19 mouse cellular contexts compared by ENCODE assay signal in genomic region chr5:62858282-62858681, GRCm38 (mm10). TPM values are rescaled to one million over a fixed set of nuclear protein-coding genes. Genes with fewer than 3 reads are reported as not detected.
DNase-seq lines count a peak whose midpoint lies in the region; ATAC-seq and TF ChIP-seq lines count a peak whose summit lies in the region.
"Had no signal": no experiment of that assay in that cellular context is flagged by ENCODE, and none has a peak within 500 bp of the region (broad histone marks: within the 10 kb centered on the region; RNA-seq: fewer than 3 reads in every experiment).

No protein-coding gene starts in this region.

- 50% methylated on average over 2 of the region's 2 CpGs for WGBS in heart, embryonic 16.5 days

- no peaks in the 10 kb centered on the region for H3K9me3 ChIP-seq in heart, embryonic 16.5 days (replicated peaks; ENCODE audit: control insufficient read depth, low read length)
- H3K9me3 ChIP-seq in CH12.LX (replicated peaks; ENCODE audit: low read length): no peaks in the 10 kb centered on the region
- H3K9me3 ChIP-seq: embryonic facial prominence, embryonic 12.5 days; forebrain, embryonic 13.5 days; heart, embryonic 13.5 days; hindbrain, embryonic 15.5 days; liver, embryonic 15.5 days had no signal

- H3K79me2 ChIP-seq in CH12.LX (replicated peaks; ENCODE audit: control insufficient read depth, extremely low read depth, insufficient read depth, poor library complexity, severe bottlenecking): no peaks in the 10 kb centered on the region

- no peak overlapping the region for H3K4me3 ChIP-seq in heart, embryonic 16.5 days (ENCODE audit: low read length)
- no peak overlapping the region for H3K4me3 ChIP-seq in CH12.LX (replicated peaks in 1 of 3; ENCODE audit: low read depth in 2 of 3, low read length in 2 of 3, poor library complexity in 1 of 3)
- H3K4me3 ChIP-seq: embryonic facial prominence, embryonic 12.5 days; forebrain, embryonic 13.5 days; heart, embryonic 13.5 days; hindbrain, embryonic 15.5 days; liver, embryonic 15.5 days had no signal

- dilution Hi-C loops in CH12.LX (cut with MboI; ENCODE audit: extremely low pct_ligation_motif_present, extremely low pct_unique_long_range_greater_than_20kb, low sequenced_read_pairs): no loop called here

- TF ChIP-seq CTCF in CH12.LX (conservative IDR thresholded peaks at IDR 0.05 in 1 of 2, IDR thresholded peaks at IDR 0.05 in 1 of 2; ENCODE audit: low read depth in 2 of 2, low read length in 2 of 2): no peak

- no peaks in the 10 kb centered on the region for H3K27me3 ChIP-seq in heart, embryonic 16.5 days (ENCODE audit: control insufficient read depth, insufficient read depth, low read length)
- H3K27me3 ChIP-seq in CH12.LX (replicated peaks): no peaks in the 10 kb centered on the region
- H3K27me3 ChIP-seq: embryonic facial prominence, embryonic 12.5 days; forebrain, embryonic 13.5 days; heart, embryonic 13.5 days; hindbrain, embryonic 15.5 days; liver, embryonic 15.5 days had no signal

- no peak overlapping the region for H3K4me2 ChIP-seq in heart, embryonic 16.5 days (ENCODE audit: low read depth, low read length)
- no peak overlapping the region; the same call in 1 of the 2 replicates for H3K4me2 ChIP-seq in CH12.LX (ENCODE audit: insufficient read depth, low read depth, poor library complexity, severe bottlenecking)
- H3K4me2 ChIP-seq: embryonic facial prominence, embryonic 12.5 days; forebrain, embryonic 13.5 days; heart, embryonic 13.5 days; hindbrain, embryonic 15.5 days; liver, embryonic 15.5 days; midbrain, embryonic 11.5 days had no signal

- no peak for DNase-seq in heart, adult 8-10 months (ENCODE audit: low spot score)
- DNase-seq in CH12.LX (ENCODE audit: extremely low read depth): peak; percentile 50
- peak; percentile 67 to 73 for DNase-seq in thymus, postnatal 10 days (ENCODE audit: low spot score in 2 of 2)
- no peak for DNase-seq in urinary bladder, adult 18-20 months (ENCODE audit: low spot score in 2 of 2)
- DNase-seq in adrenal gland, postnatal 14 days: no peak
- DNase-seq in gastrocnemius, postnatal 10 days: no peak
- DNase-seq: cerebellum, postnatal 25 days; gastrocnemius, postnatal 25 days; kidney, adult 8-10 months had no signal

- TF ChIP-seq EP300 in CH12.LX (IDR thresholded peaks at IDR 0.05; ENCODE audit: low read length): peak; percentile 48

- peak; percentile 70 for ATAC-seq in heart, embryonic 16.5 days (replicated peaks; ENCODE audit: extremely low read depth, insufficient read depth, low FRiP score)
- peak; percentile 61 for ATAC-seq in megakaryocyte progenitor cell, adult 5-6 weeks (replicated peaks; ENCODE audit: poor library complexity)
- ATAC-seq: forebrain, embryonic 13.5 days had no signal

- no peak for TF ChIP-seq RAD21 in CH12.LX (IDR thresholded peaks at IDR 0.05; ENCODE audit: low read depth, low read length)

- H3K36me3 ChIP-seq in heart, embryonic 16.5 days (ENCODE audit: control insufficient read depth, insufficient read depth): no peaks in the 10 kb centered on the region
- H3K36me3 ChIP-seq in CH12.LX (replicated peaks in 1 of 2; ENCODE audit: control insufficient read depth in 1 of 2, insufficient read depth in 1 of 2, low read length in 1 of 2): no peaks in the 10 kb centered on the region
- H3K36me3 ChIP-seq: embryonic facial prominence, embryonic 12.5 days; heart, embryonic 13.5 days; hindbrain, embryonic 15.5 days; liver, embryonic 15.5 days had no signal

- no peaks in the 10 kb centered on the region for H3K4me1 ChIP-seq in heart, embryonic 16.5 days (ENCODE audit: control insufficient read depth, insufficient read depth, low read length)
- peaks cover 7 to 42% of the 10 kb centered on the region in 2 experiments; a peak in 3 of 4 replicates for H3K4me1 ChIP-seq in CH12.LX (ENCODE audit: control insufficient read depth in 1 of 2, insufficient read depth in 2 of 2)
- H3K4me1 ChIP-seq: embryonic facial prominence, embryonic 12.5 days; forebrain, embryonic 13.5 days; heart, embryonic 13.5 days; hindbrain, embryonic 15.5 days; liver, embryonic 15.5 days had no signal

- H3K27ac ChIP-seq in heart, embryonic 16.5 days (ENCODE audit: low read length): no peak overlapping the region
- peak overlapping the region; percentile 42; the same call in 1 of the 2 replicates for H3K27ac ChIP-seq in CH12.LX (ENCODE audit: insufficient read depth, low read depth)
- H3K27ac ChIP-seq: embryonic facial prominence, embryonic 12.5 days; forebrain, embryonic 13.5 days; heart, embryonic 13.5 days; hindbrain, embryonic 15.5 days; liver, embryonic 15.5 days had no signal

- in situ Hi-C loops in CH12.LX (cut with MboI; ENCODE audit: low pct_ligation_motif_present, low pct_unique_long_range_greater_than_20kb, low sequenced_read_pairs): no loop called here

- TF ChIP-seq POLR2A in CH12.LX (IDR thresholded peaks at IDR 0.05; ENCODE audit: low read depth, low read length): no peak

- no peak overlapping the region for H3K9ac ChIP-seq in heart, embryonic 16.5 days (ENCODE audit: low read length)
- H3K9ac ChIP-seq in CH12.LX (ENCODE audit: insufficient read depth, low read depth): no peak overlapping the region
- H3K9ac ChIP-seq: embryonic facial prominence, embryonic 12.5 days; forebrain, embryonic 13.5 days; heart, embryonic 13.5 days; hindbrain, embryonic 15.5 days; liver, embryonic 15.5 days had no signal

TF ChIP-seq in CH12.LX, 34 proteins besides CTCF, POLR2A, EP300 and RAD21:
- TF ChIP-seq MAFK (IDR thresholded peaks at IDR 0.05; ENCODE audit: insufficient replicate concordance, low read length) (no peak), MEF2A (IDR thresholded peaks at IDR 0.05; ENCODE audit: borderline replicate concordance, low read depth, low read length) (0 out of 2 replicates have a peak, but pooled peaks have one; percentile 35), ZNF384 (IDR thresholded peaks at IDR 0.05; ENCODE audit: low read depth, low read length) (no peak; the same call in 1 of the 2 replicates), UBTF (IDR thresholded peaks at IDR 0.05; ENCODE audit: low read depth, low read length) (no peak), BHLHE40 (IDR thresholded peaks at IDR 0.05; ENCODE audit: low read depth, low read length) (peak; percentile 26; the same call in 1 of the 2 replicates), ELF1 (IDR thresholded peaks at IDR 0.05; ENCODE audit: low read depth, low read length) (no peak), SIN3A (IDR thresholded peaks at IDR 0.05; ENCODE audit: low read length) (no peak), ETS1 (conservative IDR thresholded peaks at IDR 0.05; ENCODE audit: low read depth, low read length) (peak; percentile 68), TCF12 (IDR thresholded peaks at IDR 0.05; ENCODE audit: low read depth, low read length) (0 out of 2 replicates have a peak, but pooled peaks have one; percentile 36)

RNA-seq across cellular contexts. Expression of gene Dthd1, which starts 44.7 kb away (rescaled TPM):
- polyA plus RNA-seq in heart, embryonic 16.5 days (2015; fragmentation: Nextera tagmentation; extraction: Ambion mirVana): 0.10 and 0.11 TPM in 2 replicates
- not detected for total RNA-seq in heart, adult 8-10 months (2022)
- not detected in 2 replicates for total RNA-seq in CH12.LX (2012; rRNA removed)
- not detected in 2 replicates for total RNA-seq in CH12.LX (2014; rRNA removed)
- polyA plus RNA-seq in CH12.LX (2012; ENCODE audit: insufficient read length, low read depth): not detected in 2 replicates
- 0.15 TPM in 1 of 2 replicates, not detected in the other for total RNA-seq in megakaryocyte progenitor cell, adult 5-6 weeks (2015)
- not detected in 2 replicates for total RNA-seq in megakaryocyte progenitor cell, adult 5-6 weeks (2017)
- total RNA-seq in adrenal gland, postnatal 14 days (2021): not detected in 2 replicates
- total RNA-seq in gastrocnemius, postnatal 10 days (2021): not detected
- total RNA-seq: gastrocnemius, postnatal 25 days; left cerebral cortex, postnatal 25 days had no signal
- polyA plus RNA-seq: embryonic facial prominence, embryonic 12.5 days; forebrain, embryonic 13.5 days; heart, embryonic 13.5 days; hindbrain, embryonic 15.5 days; liver, embryonic 15.5 days; midbrain, embryonic 11.5 days; urinary bladder, adult 2 months had no signal

Comparison
In these comparisons a context has a peak if more than half of its experiments do, and no peak if none do; other contexts are left out.
1. DNase-seq: peak in CH12.LX (single experiment) and thymus, postnatal 10 days (2 of 2); none in heart, adult 8-10 months (single experiment), urinary bladder, adult 18-20 months (0 of 2), adrenal gland, postnatal 14 days (single experiment) and gastrocnemius, postnatal 10 days (single experiment).